Mouse (Mus musculus) ES-Bruce4 (cell line): ENCODE results near the gene Olfr640.

Experiments
- CTCF ChIP-seq: IDR thresholded peaks from one replicate; pipeline ENCODE4 v1.8.1; 2011; ENCODE audit warnings: low read depth, low read length
- POLR2A ChIP-seq: IDR thresholded peaks from one replicate; pipeline ENCODE4 v1.8.1; 2011; ENCODE audit warnings: low read length; ENCODE audit not compliant: insufficient read depth

GRCm38 (mm10) chr7:103999124-103999523, 26.2 kb downstream of the Olfr640 start:
- TF ChIP-seq POLR2A (no peak), CTCF (no peak)
